Mouse (Mus musculus) hindbrain, embryonic 11.5 days (tissue): ENCODE measurements around the gene Senp6. TPM values are rescaled to one million over a fixed set of nuclear protein-coding genes. Genes with fewer than 3 reads are reported as not detected.
A peak's percentile ranks its signal among the peaks of the same experiment; 100 is the strongest.

Experiments used
- ATAC-seq: fragments of 200-750 bp; cut with Nextera tagmentation; 2 replicates; pipeline ENCODE4 v1.8.0; 2017; ENCODE audit warnings: mild to moderate bottlenecking, moderate TSS enrichment, moderate library complexity; ENCODE audit not compliant: low FRiP score
- DNase-seq: peaks from one replicate; pipeline ENCODE4 v3.0.0-alpha.2; 2015; ENCODE audit warnings: low spot score
- H3K27ac ChIP-seq: fragments of 300-500 bp; sonication (generic); 2 replicates; pipeline ENCODE4 v1.5.1; 2014; ENCODE audit warnings: mild to moderate bottlenecking, low read depth, low read length
- H3K27me3 ChIP-seq: fragments of 300-500 bp; sonication (generic); 2 replicates; pipeline ENCODE4 v1.6.1; 2014; ENCODE audit warnings: mild to moderate bottlenecking, low read length, moderate library complexity, mixed read lengths; ENCODE audit not compliant: control insufficient read depth, insufficient read depth
- H3K36me3 ChIP-seq: fragments of 300-500 bp; sonication (generic); 2 replicates; pipeline ENCODE4 v1.6.1; 2014; ENCODE audit warnings: mild to moderate bottlenecking, low read length, moderate library complexity, mixed read lengths; ENCODE audit not compliant: control insufficient read depth, insufficient read depth
- H3K4me1 ChIP-seq: fragments of 300-500 bp; sonication (generic); replicated peaks from 2 replicates; pipeline ENCODE4 v1.6.1; 2014; ENCODE audit warnings: low read length, mixed read lengths; ENCODE audit not compliant: control insufficient read depth, insufficient read depth
- H3K4me2 ChIP-seq: fragments of 300-500 bp; sonication (generic); replicated peaks from 2 replicates; pipeline ENCODE4 v1.6.1; 2014; ENCODE audit warnings: mild to moderate bottlenecking, low read depth, low read length
- H3K4me3 ChIP-seq: fragments of 300-500 bp; sonication (generic); 2 replicates; pipeline ENCODE4 v1.5.1; 2014; ENCODE audit warnings: low read depth, low read length
- H3K9ac ChIP-seq: fragments of 300-500 bp; sonication (generic); 2 replicates; pipeline ENCODE4 v1.6.1; 2014; ENCODE audit warnings: low read depth, low read length
- H3K9me3 ChIP-seq: fragments of 300-500 bp; sonication (generic); 2 replicates; pipeline ENCODE4 v1.6.1; 2016; ENCODE audit warnings: low read length; ENCODE audit not compliant: control insufficient read depth
- WGBS: fragments of 180-500 bp; shearing (Covaris S2); extraction: QIAGEN DNeasy Blood & Tissue Kit; methylation state at CpG from one replicate; pipeline ENCODE4 v1.1.7; 2014; 5-methylcytosine and 5-hydroxymethylcytosine counted together
- polyA plus RNA-seq: library from polyadenylated mRNA; unstranded; fragments of >200 nt; fragmentation: Nextera tagmentation; extraction: Ambion mirVana; gene quantifications from 2 replicates; pipeline ENCODE4 v1.2.1, GENCODE M21; 2014

The Senp6 gene
- polyA plus RNA-seq, 1 experiment from 2014 or later = 88.1 TPM

DNA sequence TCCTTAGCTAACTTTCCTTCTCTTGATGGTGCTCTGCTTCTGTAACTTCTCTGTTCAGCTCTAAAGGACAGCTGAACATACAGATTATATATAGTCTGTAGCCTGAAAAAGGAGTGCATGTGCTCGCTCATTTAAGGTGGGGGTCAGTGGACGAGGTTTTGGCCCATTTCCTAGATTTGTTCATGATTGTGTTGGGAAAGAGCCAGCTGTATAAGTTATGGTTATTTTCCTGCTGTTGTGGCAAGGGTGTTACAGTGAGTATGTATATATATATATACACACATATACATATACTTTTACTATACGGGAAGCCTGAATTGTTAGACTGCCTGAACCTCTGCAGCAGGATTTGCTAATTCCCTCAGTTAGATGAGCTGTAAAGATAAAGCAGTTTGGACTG lies 22.7 kb downstream of the Senp6 start:
- Histone ChIP-seq H3K4me3 (no peak overlapping the region), H3K27ac (no peak overlapping the region), H3K4me2 (no peak overlapping the region), H3K9ac (no peak overlapping the region), H3K27me3 (no peaks in the 10 kb centered on the region), H3K4me1 (no peaks in the 10 kb centered on the region), H3K9me3 (no peaks in the 10 kb centered on the region), H3K36me3 (no peaks in the 10 kb centered on the region)
- no peak for DNase-seq
- ATAC-seq = no peak
- 88% methylated on average over 3 of the region's 3 CpGs for WGBS

DNA sequence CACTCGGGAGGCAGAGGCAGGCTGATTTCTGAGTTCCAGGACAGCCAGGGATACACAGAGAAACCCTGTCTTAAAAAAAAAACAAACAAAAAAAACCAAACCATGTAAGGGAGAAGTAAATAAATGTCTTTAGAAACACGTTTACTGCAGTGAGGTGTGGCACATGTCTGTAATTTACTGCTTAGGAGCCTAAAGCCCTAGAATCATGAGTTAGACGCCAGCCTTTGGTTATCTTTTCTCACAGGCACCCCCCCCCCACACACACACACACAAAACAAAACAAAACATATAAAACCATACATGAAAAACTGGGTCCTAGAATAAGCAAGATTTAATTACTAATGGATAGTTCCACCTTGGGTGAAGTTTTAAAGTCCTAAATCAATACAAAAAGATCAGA lies 29.6 kb downstream of the Senp6 start:
- H3K36me3 ChIP-seq = no peaks in the 10 kb centered on the region
- no peaks in the 10 kb centered on the region for H3K4me1 ChIP-seq
- H3K9ac ChIP-seq = no peak overlapping the region
- DNase-seq = no peak
- 90% methylated on average over 3 of the region's 3 CpGs for WGBS
- no peaks in the 10 kb centered on the region for H3K9me3 ChIP-seq
- no peak for ATAC-seq
- H3K4me3 ChIP-seq = no peak overlapping the region
- no peak overlapping the region for H3K27ac ChIP-seq
- H3K4me2 ChIP-seq = no peak overlapping the region
- no peaks in the 10 kb centered on the region for H3K27me3 ChIP-seq

DNA sequence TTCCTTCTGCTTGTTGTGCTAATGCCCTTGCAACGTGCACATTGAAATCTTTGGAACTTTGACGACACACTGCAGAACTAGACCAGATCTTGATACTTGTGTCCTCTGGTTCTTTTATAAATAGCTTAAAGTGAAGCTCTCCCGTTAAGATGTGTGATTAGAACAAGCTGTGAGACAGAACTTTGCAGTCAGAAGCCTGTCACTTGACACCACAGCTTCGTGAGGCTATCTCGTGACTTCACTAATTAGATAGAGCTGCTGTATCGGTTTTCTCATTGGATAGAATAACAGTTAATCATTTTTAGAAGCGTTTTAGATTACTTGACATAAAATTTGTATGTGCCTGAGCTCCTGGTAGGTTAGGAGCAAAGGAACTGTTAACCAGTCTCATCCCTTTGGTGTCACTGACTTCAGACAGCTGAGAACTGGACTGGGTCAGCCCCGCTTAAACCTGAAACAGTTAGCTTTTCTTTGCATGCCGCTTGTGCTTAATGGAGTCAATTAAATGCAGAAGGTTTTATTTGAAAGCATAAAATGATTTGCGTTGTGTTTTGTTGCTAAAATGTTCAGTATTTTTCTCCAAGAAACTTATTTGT lies 79.4 kb downstream of the Senp6 start:
- H3K4me3 ChIP-seq = no peak overlapping the region
- 0 out of 2 replicates have a peak, but pooled peaks cover 2% of the 10 kb centered on the region for H3K36me3 ChIP-seq
- H3K9me3 ChIP-seq = no peaks in the 10 kb centered on the region
- H3K4me2 ChIP-seq = no peak overlapping the region
- WGBS = 76% methylated on average over 10 of the region's 10 CpGs
- no peak overlapping the region for H3K9ac ChIP-seq
- H3K27me3 ChIP-seq = no peaks in the 10 kb centered on the region
- H3K4me1 ChIP-seq = no peaks in the 10 kb centered on the region
- ATAC-seq = no peak
- no peak overlapping the region for H3K27ac ChIP-seq
- no peak for DNase-seq

DNA sequence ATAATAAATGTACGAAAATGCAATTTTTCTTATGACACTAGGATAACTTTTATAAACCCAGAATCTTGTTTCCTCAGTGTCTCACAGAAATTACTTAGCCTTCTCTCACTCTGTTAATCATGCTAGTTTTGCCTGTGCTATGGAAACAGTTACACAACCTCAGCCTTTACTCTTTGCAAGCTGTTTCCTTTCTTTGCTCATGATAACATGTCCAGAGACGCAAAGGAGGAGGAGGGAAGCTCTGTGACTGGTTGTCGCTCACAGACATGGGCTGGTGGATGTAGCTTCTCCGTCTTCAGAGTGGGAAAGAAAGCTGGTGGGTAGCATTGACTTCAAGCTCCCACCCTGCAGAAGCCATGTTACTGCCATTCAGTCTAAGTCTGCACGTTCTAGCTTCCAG lies 82.9 kb downstream of the Senp6 start:
- H3K9me3 ChIP-seq = no peaks in the 10 kb centered on the region
- H3K9ac ChIP-seq = no peak overlapping the region
- no peak for DNase-seq
- H3K4me3 ChIP-seq = no peak overlapping the region
- no peak overlapping the region for H3K27ac ChIP-seq
- no peaks in the 10 kb centered on the region for H3K4me1 ChIP-seq
- H3K4me2 ChIP-seq = no peak overlapping the region
- H3K27me3 ChIP-seq = no peaks in the 10 kb centered on the region
- ATAC-seq = no peak
- 89% methylated on average over 5 of the region's 5 CpGs for WGBS
- H3K36me3 ChIP-seq = no peaks in the 10 kb centered on the region

DNA sequence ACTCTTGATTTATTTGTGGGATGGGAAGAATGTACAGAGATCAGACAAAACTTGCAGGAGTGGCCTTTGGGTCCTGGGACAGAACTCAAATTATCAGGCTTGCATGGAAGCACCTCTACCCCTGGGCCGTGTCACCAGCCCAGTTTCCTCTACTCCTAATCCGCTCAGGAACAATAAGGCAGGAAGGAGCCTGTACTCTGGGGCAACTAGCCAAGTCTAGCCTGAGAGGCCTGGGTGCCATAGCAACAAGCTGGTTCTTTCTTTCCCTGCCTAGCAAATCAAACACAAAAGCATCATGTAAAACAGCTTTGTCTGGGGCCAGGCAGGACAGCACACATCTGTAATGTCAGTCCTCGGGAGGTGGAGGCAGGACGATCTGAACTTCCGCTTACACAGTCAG lies 88.6 kb downstream of the Senp6 start:
- no peaks in the 10 kb centered on the region for H3K4me1 ChIP-seq
- no peak overlapping the region for H3K9ac ChIP-seq
- H3K4me3 ChIP-seq = no peak overlapping the region
- no peak overlapping the region for H3K27ac ChIP-seq
- no peaks in the 10 kb centered on the region for H3K27me3 ChIP-seq
- 61% methylated on average over 5 of the region's 5 CpGs for WGBS
- ATAC-seq (peak; percentile 76), DNase-seq (peak; percentile 39)
- H3K4me2 ChIP-seq = no peak overlapping the region
- H3K36me3 ChIP-seq = no peaks in the 10 kb centered on the region
- H3K9me3 ChIP-seq = no peaks in the 10 kb centered on the region

DNA sequence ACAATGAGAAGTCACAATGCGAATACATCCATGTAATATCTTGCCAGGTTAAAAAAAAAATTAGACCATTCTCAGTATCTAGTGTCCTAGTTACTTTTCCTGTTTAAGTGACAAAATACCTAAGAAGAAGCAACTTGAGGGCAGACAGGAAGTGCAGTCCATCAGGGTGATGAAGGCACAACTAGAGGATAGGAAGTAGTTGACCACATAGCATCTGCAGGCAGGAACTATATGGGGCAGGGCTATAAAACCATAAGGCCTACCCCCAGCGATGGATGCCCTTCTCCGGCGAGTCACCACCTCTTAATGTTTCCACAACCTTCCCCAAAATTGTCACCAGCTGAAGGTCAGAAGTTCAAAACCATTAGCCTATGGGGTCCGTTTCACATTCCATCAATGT lies 90.1 kb downstream of the Senp6 start:
- Histone ChIP-seq H3K4me2 (no peak overlapping the region), H3K4me1 (no peaks in the 10 kb centered on the region), H3K9me3 (no peaks in the 10 kb centered on the region), H3K27ac (no peak overlapping the region), H3K4me3 (no peak overlapping the region), H3K36me3 (no peaks in the 10 kb centered on the region), H3K9ac (no peak overlapping the region), H3K27me3 (no peaks in the 10 kb centered on the region)
- ATAC-seq = no peak
- WGBS = 73% methylated on average over 5 of the region's 5 CpGs
- DNase-seq = no peak

DNA sequence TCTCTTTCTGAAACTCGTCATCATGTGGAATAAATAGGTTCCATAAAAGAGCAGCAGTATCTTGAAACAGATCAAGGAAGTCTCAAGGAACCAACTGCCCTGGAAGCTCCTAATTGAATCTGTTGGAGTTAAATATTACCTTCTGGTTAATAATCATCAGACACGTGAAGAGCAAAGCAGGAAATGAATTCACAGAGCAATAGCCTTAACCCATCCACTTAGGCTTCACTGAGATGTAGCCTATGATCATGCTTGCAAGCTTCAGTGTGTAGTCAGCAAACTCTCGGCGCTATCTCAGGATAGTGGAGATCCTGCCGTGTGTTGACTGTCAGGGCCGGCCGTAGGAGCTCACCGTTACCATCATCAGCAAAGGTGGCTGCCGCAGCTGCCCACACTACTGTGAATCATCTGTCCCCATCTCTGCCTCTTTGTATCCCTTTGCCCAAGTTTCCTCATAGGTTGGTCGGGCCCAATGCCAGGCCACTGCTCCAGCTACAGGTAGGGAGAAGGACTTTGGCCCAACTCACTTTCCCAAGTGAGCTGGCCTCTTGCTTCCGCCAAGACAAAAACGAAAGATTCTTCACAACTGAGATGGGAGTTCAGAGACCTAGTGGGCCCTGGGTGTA lies 91.2 kb downstream of the Senp6 start:
- Histone ChIP-seq H3K27me3 (no peaks in the 10 kb centered on the region), H3K4me1 (no peaks in the 10 kb centered on the region), H3K4me3 (no peak overlapping the region), H3K4me2 (no peak overlapping the region), H3K9ac (no peak overlapping the region), H3K27ac (no peak overlapping the region), H3K36me3 (no peaks in the 10 kb centered on the region), H3K9me3 (no peaks in the 10 kb centered on the region)
- WGBS = 92% methylated on average over 12 of the region's 12 CpGs
- DNase-seq (no peak), ATAC-seq (no peak)

DNA sequence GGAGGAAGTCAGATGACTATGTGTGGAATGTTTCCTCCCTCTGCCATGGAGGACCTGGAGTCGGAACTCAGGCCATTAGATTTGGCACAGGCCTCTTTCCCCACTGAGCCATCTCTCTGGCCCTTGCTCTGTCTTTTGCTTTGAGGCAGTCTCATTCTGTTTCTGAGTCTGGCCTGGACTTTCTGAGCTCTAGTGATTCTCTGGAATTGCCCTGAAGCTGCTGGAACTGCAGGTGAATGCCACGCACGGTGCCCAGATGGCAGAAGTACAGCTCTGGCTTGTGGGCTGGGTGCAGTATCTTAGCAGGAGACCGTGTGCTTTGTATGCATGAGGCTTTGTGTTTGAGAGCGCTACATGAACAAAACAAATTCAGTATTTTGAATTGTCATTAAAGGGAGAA lies 92.2 kb downstream of the Senp6 start:
- no peak overlapping the region for H3K27ac ChIP-seq
- ATAC-seq = no peak
- WGBS = 85% methylated on average over 5 of the region's 5 CpGs
- H3K4me3 ChIP-seq = no peak overlapping the region
- H3K27me3 ChIP-seq = no peaks in the 10 kb centered on the region
- H3K9me3 ChIP-seq = no peaks in the 10 kb centered on the region
- DNase-seq = no peak
- no peaks in the 10 kb centered on the region for H3K36me3 ChIP-seq
- no peak overlapping the region for H3K9ac ChIP-seq
- no peaks in the 10 kb centered on the region for H3K4me1 ChIP-seq
- H3K4me2 ChIP-seq = no peak overlapping the region

DNA sequence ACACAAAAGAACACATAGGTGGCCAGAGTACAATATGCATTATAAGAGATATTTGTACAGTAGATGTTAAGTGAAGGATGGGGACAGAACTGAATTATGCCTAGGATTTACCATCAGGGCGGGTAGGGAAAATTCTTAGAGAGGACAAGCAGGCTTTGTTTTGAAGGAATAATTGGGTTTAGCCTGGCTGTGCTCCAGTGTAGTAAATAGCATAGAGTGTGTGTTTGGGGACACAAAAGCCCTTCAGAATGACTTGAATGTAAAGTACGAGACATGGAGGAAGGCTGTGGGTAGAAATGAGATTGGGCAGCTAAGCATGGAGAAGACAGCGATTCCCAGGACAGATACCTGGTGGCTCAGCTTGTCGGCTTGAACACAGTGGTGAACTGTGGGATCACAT lies 94.7 kb downstream of the Senp6 start:
- H3K4me3 ChIP-seq = no peak overlapping the region
- H3K36me3 ChIP-seq = no peaks in the 10 kb centered on the region
- DNase-seq (no peak), ATAC-seq (no peak)
- H3K9ac ChIP-seq = no peak overlapping the region
- 88% methylated on average over 4 of the region's 4 CpGs for WGBS
- H3K27ac ChIP-seq = no peak overlapping the region
- H3K4me1 ChIP-seq = no peaks in the 10 kb centered on the region
- H3K9me3 ChIP-seq = no peaks in the 10 kb centered on the region
- no peaks in the 10 kb centered on the region for H3K27me3 ChIP-seq
- H3K4me2 ChIP-seq = no peak overlapping the region
